Mouse (Mus musculus): ENCODE results near the gene Fxyd5. TPM values are rescaled to one million over a fixed set of nuclear protein-coding genes. Genes with fewer than 3 reads are reported as not detected.

Gene Fxyd5
- polyA plus RNA-seq, 1 experiment from 2014 or later: 43.9 TPM

DNA sequence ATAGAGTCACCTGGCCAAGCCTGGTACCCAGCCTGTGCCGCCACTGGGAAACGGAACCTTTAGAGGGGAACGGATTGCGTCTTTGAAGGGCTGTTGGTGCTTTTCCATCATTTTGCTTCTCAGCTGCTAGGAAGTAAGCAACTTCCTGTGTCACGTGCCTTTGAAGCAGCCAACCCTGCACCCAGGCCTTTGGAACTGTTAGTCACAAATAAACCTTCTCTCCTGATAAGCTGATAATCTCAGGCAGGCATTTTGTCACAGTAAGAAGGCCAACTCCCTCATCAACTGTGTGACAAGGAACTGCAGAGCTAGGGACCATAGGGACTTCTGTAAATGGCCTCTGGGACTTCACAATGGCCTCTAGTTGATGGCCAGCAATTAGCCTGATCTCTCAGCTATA is 50.1 kb downstream of the Fxyd5 start:
- Histone ChIP-seq H3K9ac (no peak overlapping the region), H3K4me1 (ENCODE audit: insufficient read depth) (no peaks in the 10 kb centered on the region), H3K36me3 (ENCODE audit: insufficient read depth) (no peaks in the 10 kb centered on the region), H3K27me3 (ENCODE audit: insufficient read depth, low read length) (no peaks in the 10 kb centered on the region), H3K4me2 (no peak overlapping the region), H3K4me3 (ENCODE audit: low read depth, low read length) (no peak overlapping the region), H3K9me3 (ENCODE audit: low read depth, low read length) (no peaks in the 10 kb centered on the region), H3K27ac (ENCODE audit: low read depth) (no peak overlapping the region)
- DNase-seq: no peak
- TF ChIP-seq CTCF (IDR thresholded peaks at IDR 0.05; ENCODE audit: low read depth): no peak
- ATAC-seq (ENCODE audit: insufficient read depth): no peak
- WGBS: 57% methylated on average over 5 of the region's 5 CpGs

GRCm38 (mm10) chr7:30988519-30989162 is 53.6 kb downstream of the Fxyd5 start:
- DNase-seq (no peak), ATAC-seq (ENCODE audit: insufficient read depth) (no peak)
- Histone ChIP-seq H3K4me1 (ENCODE audit: insufficient read depth) (no peaks in the 10 kb centered on the region), H3K27me3 (ENCODE audit: insufficient read depth, low read length) (no peaks in the 10 kb centered on the region), H3K4me2 (no peak overlapping the region), H3K36me3 (ENCODE audit: insufficient read depth) (no peaks in the 10 kb centered on the region), H3K9ac (no peak overlapping the region), H3K4me3 (ENCODE audit: low read depth, low read length) (no peak overlapping the region), H3K9me3 (ENCODE audit: low read depth, low read length) (no peaks in the 10 kb centered on the region), H3K27ac (ENCODE audit: low read depth) (no peak overlapping the region)
- TF ChIP-seq CTCF (IDR thresholded peaks at IDR 0.05; ENCODE audit: low read depth): no peak
- WGBS: 80% methylated on average over 4 of the region's 4 CpGs

- H3K9ac ChIP-seq: no peak overlapping the region
- H3K9me3 ChIP-seq (ENCODE audit: low read depth, low read length): no peaks in the 10 kb centered on the region
- DNase-seq (no peak), ATAC-seq (ENCODE audit: insufficient read depth) (no peak)
- H3K4me2 ChIP-seq: no peak overlapping the region
- H3K4me3 ChIP-seq (ENCODE audit: low read depth, low read length): no peak overlapping the region
- no peaks in the 10 kb centered on the region for H3K36me3 ChIP-seq (ENCODE audit: insufficient read depth)
- no peak overlapping the region for H3K27ac ChIP-seq (ENCODE audit: low read depth)
- no peaks in the 10 kb centered on the region for H3K4me1 ChIP-seq (ENCODE audit: insufficient read depth)
- no peaks in the 10 kb centered on the region for H3K27me3 ChIP-seq (ENCODE audit: insufficient read depth, low read length)
- 84% methylated on average over 9 of the region's 9 CpGs for WGBS
- TF ChIP-seq CTCF (IDR thresholded peaks at IDR 0.05; ENCODE audit: low read depth): no peak
Observed at GRCm38 (mm10) chr7:30985357-30985756, 56.9 kb downstream of the Fxyd5 start.

Small RNA genes lying within 50 kb of the gene (microRNA-seq; reads per million reads assigned to microRNA genes)
- not detected for gene Mir7050 (ENCODE audit: borderline number of aligned reads)

Other genes starting within 250 kb of the Fxyd5 start
- gene Ffar2, start 218.7 kb downstream of the Fxyd5 start, polyA plus RNA-seq (2014; fragmentation: Nextera tagmentation; extraction: Ambion mirVana): 0.20 and 0.39 TPM in 2 replicates
- gene Ffar3, start 186.3 kb downstream of the Fxyd5 start, polyA plus RNA-seq (2014; fragmentation: Nextera tagmentation; extraction: Ambion mirVana): not detected in 2 replicates
- not detected in 2 replicates for gene Ffar1, start 180.9 kb downstream of the Fxyd5 start, polyA plus RNA-seq (2014; fragmentation: Nextera tagmentation; extraction: Ambion mirVana)
- gene Cd22, start 162.1 kb downstream of the Fxyd5 start, polyA plus RNA-seq (2014; fragmentation: Nextera tagmentation; extraction: Ambion mirVana): 0.32 TPM in 1 of 2 replicates, not detected in the other
- gene Mag, start 127.6 kb downstream of the Fxyd5 start, polyA plus RNA-seq (2014; fragmentation: Nextera tagmentation; extraction: Ambion mirVana): 0.12 and 0.25 TPM in 2 replicates
- gene Hamp2, start 117.8 kb downstream of the Fxyd5 start, polyA plus RNA-seq (2014; fragmentation: Nextera tagmentation; extraction: Ambion mirVana): not detected in 2 replicates
- not detected in 2 replicates for gene Hamp, start 98.4 kb downstream of the Fxyd5 start, polyA plus RNA-seq (2014; fragmentation: Nextera tagmentation; extraction: Ambion mirVana)
- 21.8 and 23.3 TPM in 2 replicates for gene Usf2, start 85.7 kb downstream of the Fxyd5 start, polyA plus RNA-seq (2014; fragmentation: Nextera tagmentation; extraction: Ambion mirVana)
- 66.2 and 67.4 TPM in 2 replicates for gene Lsr, start 69.0 kb downstream of the Fxyd5 start, polyA plus RNA-seq (2014; fragmentation: Nextera tagmentation; extraction: Ambion mirVana)
- gene Fam187b, start 68.7 kb downstream of the Fxyd5 start, polyA plus RNA-seq (2014; fragmentation: Nextera tagmentation; extraction: Ambion mirVana): 3.6 and 4.9 TPM in 2 replicates
- 9.1 and 9.8 TPM in 2 replicates for gene Fxyd7, start 9.0 kb upstream of the Fxyd5 start, polyA plus RNA-seq (2014; fragmentation: Nextera tagmentation; extraction: Ambion mirVana)
- gene Fxyd1, start 14.7 kb upstream of the Fxyd5 start, polyA plus RNA-seq (2014; fragmentation: Nextera tagmentation; extraction: Ambion mirVana): 51.4 and 56.6 TPM in 2 replicates
- 0.13 and 0.38 TPM in 2 replicates for gene Lgi4, start 16.9 kb upstream of the Fxyd5 start, polyA plus RNA-seq (2014; fragmentation: Nextera tagmentation; extraction: Ambion mirVana)
- 30.7 and 34.0 TPM in 2 replicates for gene Fxyd3, start 34.2 kb upstream of the Fxyd5 start, polyA plus RNA-seq (2014; fragmentation: Nextera tagmentation; extraction: Ambion mirVana)
- gene Hpn, start 72.8 kb upstream of the Fxyd5 start, polyA plus RNA-seq (2014; fragmentation: Nextera tagmentation; extraction: Ambion mirVana): 9.9 and 10.8 TPM in 2 replicates
- 0.93 and 1.3 TPM in 2 replicates for gene Scn1b, start 84.5 kb upstream of the Fxyd5 start, polyA plus RNA-seq (2014; fragmentation: Nextera tagmentation; extraction: Ambion mirVana)
- 56.7 and 67.2 TPM in 2 replicates for gene Gramd1a, start 113.4 kb upstream of the Fxyd5 start, polyA plus RNA-seq (2014; fragmentation: Nextera tagmentation; extraction: Ambion mirVana)
- not detected in 2 replicates for gene Scgb2b2, start 248.0 kb upstream of the Fxyd5 start, polyA plus RNA-seq (2014; fragmentation: Nextera tagmentation; extraction: Ambion mirVana)
- gene Scgb1b2, start 249.3 kb upstream of the Fxyd5 start, polyA plus RNA-seq (2014; fragmentation: Nextera tagmentation; extraction: Ambion mirVana): not detected in 2 replicates